Mouse (Mus musculus) MEL (cell line): ENCODE results near the gene Gata3.

Source experiments
- BHLHE40 ChIP-seq: IDR thresholded peaks from 2 replicates; pipeline ENCODE4 v1.6.1; 2012; ENCODE audit warnings: low read depth, mild to moderate bottlenecking, inconsistent platforms, low read length, improper control_type of control experiment, borderline replicate concordance
- CTCF ChIP-seq, 3 experiments: IDR thresholded peaks in 2 of 3; conservative IDR thresholded peaks in 1 of 3; 2 replicates each; pipeline ENCODE4 v1.5.1; 2011 to 2012; ENCODE audit warnings: low read length in 3 of 3, low read depth in 2 of 3, mild to moderate bottlenecking in 2 of 3, improper control_type of control experiment in 1 of 3, inconsistent platforms in 1 of 3, mixed read lengths in 1 of 3, moderate library complexity in 1 of 3; ENCODE audit not compliant: control insufficient read depth in 1 of 3, insufficient read depth in 1 of 3, poor library complexity in 1 of 3, severe bottlenecking in 1 of 3
- ELF1 ChIP-seq: IDR thresholded peaks from 2 replicates; pipeline ENCODE4 v1.6.1; 2014; ENCODE audit warnings: low read depth, mild to moderate bottlenecking, inconsistent platforms, low read length, improper control_type of control experiment, moderate library complexity
- EP300 ChIP-seq, 2 experiments: IDR thresholded peaks; 2 replicates each; pipeline ENCODE4 v1.6.1; 2011; ENCODE audit warnings: improper control_type of control experiment in 2 of 2, low read length in 2 of 2, low read depth in 1 of 2, mild to moderate bottlenecking in 1 of 2
- GATA1 ChIP-seq: IDR thresholded peaks from 2 replicates; pipeline ENCODE4 v1.6.1; 2011; ENCODE audit warnings: low read depth, low read length, improper control_type of control experiment
- MAX ChIP-seq: IDR thresholded peaks from 2 replicates; pipeline ENCODE4 v1.6.1; 2011; ENCODE audit warnings: low read length, improper control_type of control experiment
- POLR2A ChIP-seq, 2 experiments: IDR thresholded peaks; 2 replicates each; pipeline ENCODE4 v1.6.1; 2011 to 2012; ENCODE audit warnings: low read length in 2 of 2, mild to moderate bottlenecking in 2 of 2, control low read depth in 1 of 2, improper control_type of control experiment in 1 of 2, low read depth in 1 of 2, moderate library complexity in 1 of 2; ENCODE audit not compliant: control insufficient read depth in 1 of 2, insufficient read depth in 1 of 2, poor library complexity in 1 of 2
- POLR2AphosphoS2 ChIP-seq: IDR thresholded peaks from 2 replicates; pipeline ENCODE4 v1.6.1; 2011; ENCODE audit warnings: low read length, improper control_type of control experiment
- SIN3A ChIP-seq: IDR thresholded peaks from 2 replicates; pipeline ENCODE4 v1.6.1; 2012; ENCODE audit warnings: low read length, improper control_type of control experiment, inconsistent platforms
- SMC3 ChIP-seq: IDR thresholded peaks from 2 replicates; pipeline ENCODE4 v1.6.1; 2011; ENCODE audit warnings: low read depth, low read length, improper control_type of control experiment
- USF2 ChIP-seq, 2 experiments: IDR thresholded peaks; 2 replicates each; pipeline ENCODE4 v1.6.1; 2011 to 2012; ENCODE audit warnings: improper control_type of control experiment in 2 of 2, low read length in 2 of 2, borderline replicate concordance in 1 of 2, inconsistent platforms in 1 of 2, low read depth in 1 of 2, mild to moderate bottlenecking in 1 of 2; ENCODE audit not compliant: insufficient read depth in 1 of 2
- ZC3H11A ChIP-seq: IDR thresholded peaks from 2 replicates; pipeline ENCODE4 v1.6.1; 2012; ENCODE audit warnings: low read depth, mild to moderate bottlenecking, inconsistent platforms, low read length, improper control_type of control experiment

- no peak for TF ChIP-seq CTCF (IDR thresholded peaks at IDR 0.05 in 2 of 3, conservative IDR thresholded peaks at IDR 0.05 in 1 of 3; ENCODE audit: control insufficient read depth in 1 of 3, insufficient read depth in 1 of 3, low read depth in 2 of 3, low read length in 3 of 3, poor library complexity in 1 of 3, severe bottlenecking in 1 of 3)
- no peak for TF ChIP-seq POLR2A (IDR thresholded peaks at IDR 0.05; ENCODE audit: control insufficient read depth in 1 of 2, insufficient read depth in 1 of 2, low read depth in 1 of 2, low read length in 2 of 2, poor library complexity in 1 of 2)
- no peak for TF ChIP-seq EP300 (IDR thresholded peaks at IDR 0.05; ENCODE audit: low read depth in 1 of 2, low read length in 2 of 2)
- TF ChIP-seq SMC3, result no peak
- no peak for TF ChIP-seq BHLHE40
- TF ChIP-seq USF2 (IDR thresholded peaks at IDR 0.05; ENCODE audit: borderline replicate concordance in 1 of 2, insufficient read depth in 1 of 2, low read depth in 1 of 2, low read length in 2 of 2), result no peak
- TF ChIP-seq MAX, result no peak
- no peak for TF ChIP-seq SIN3A
- TF ChIP-seq ZC3H11A, result no peak
- no peak for TF ChIP-seq ELF1
- TF ChIP-seq POLR2AphosphoS2, result no peak
- no peak for TF ChIP-seq GATA1
Observed at GRCm38 (mm10) chr2:9820611-9821010, 69.2 kb downstream of the Gata3 start.
